Mouse (Mus musculus) liver, embryonic 14.5 days (tissue): Measurements from ENCODE around the gene Tsg101.

ENCODE experiments used
- CTCF ChIP-seq: IDR thresholded peaks from 2 replicates; pipeline ENCODE4 v1.5.1; 2016; ENCODE audit warnings: antibody characterized with exemption, low read depth, control low read depth
- EP300 ChIP-seq: IDR thresholded peaks from 2 replicates; pipeline ENCODE4 v1.6.1; 2016; ENCODE audit warnings: antibody characterized with exemption, low read depth

GRCm38 (mm10) chr7:46895511-46895910, 24.3 kb downstream of the Tsg101 start:
- TF ChIP-seq CTCF (no peak), EP300 (no peak)
